Mouse (Mus musculus): ENCODE measurements around the gene Slc9a9. TPM values are rescaled to one million over a fixed set of nuclear protein-coding genes. Genes with fewer than 3 reads are reported as not detected.
A peak's percentile ranks its signal among the peaks of the same experiment; 100 is the strongest.

Slc9a9 gene
- polyA plus RNA-seq, 1 experiment, result 0.69 TPM

DNA sequence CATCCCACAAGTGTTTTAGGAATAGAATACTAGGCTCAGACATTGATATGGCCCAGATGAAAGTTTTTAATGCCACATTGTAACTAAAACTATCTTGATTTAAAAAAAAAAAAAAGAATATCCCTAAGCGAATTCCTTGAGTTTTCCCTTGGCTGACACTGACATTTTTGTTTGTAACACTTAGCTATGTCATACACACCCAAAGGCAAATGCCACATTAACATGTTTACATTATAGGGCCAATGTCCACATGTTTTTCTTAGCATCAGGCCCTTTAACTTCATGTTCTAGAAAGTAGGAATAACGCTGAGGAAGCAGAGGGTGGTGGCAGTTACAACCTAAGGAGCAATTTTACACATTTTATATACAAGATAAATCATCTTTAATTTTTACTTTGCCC is 458.1 kb downstream of the Slc9a9 start:
- TF ChIP-seq GATA1 (IDR thresholded peaks at IDR 0.05; ENCODE audit: borderline replicate concordance, low read length), result no peak
- TF ChIP-seq FLI1 (IDR thresholded peaks at IDR 0.05; ENCODE audit: low read length), result no peak
- H3K36me3 ChIP-seq (replicated peaks; ENCODE audit: low read length), result no peaks in the 10 kb centered on the region
- no peak overlapping the region for H3K4me3 ChIP-seq (replicated peaks)
- no peaks in the 10 kb centered on the region for H3K9me3 ChIP-seq
- no peaks in the 10 kb centered on the region for H3K27me3 ChIP-seq (replicated peaks)
- H3K4me1 ChIP-seq, result peaks cover 22% of the 10 kb centered on the region

DNA sequence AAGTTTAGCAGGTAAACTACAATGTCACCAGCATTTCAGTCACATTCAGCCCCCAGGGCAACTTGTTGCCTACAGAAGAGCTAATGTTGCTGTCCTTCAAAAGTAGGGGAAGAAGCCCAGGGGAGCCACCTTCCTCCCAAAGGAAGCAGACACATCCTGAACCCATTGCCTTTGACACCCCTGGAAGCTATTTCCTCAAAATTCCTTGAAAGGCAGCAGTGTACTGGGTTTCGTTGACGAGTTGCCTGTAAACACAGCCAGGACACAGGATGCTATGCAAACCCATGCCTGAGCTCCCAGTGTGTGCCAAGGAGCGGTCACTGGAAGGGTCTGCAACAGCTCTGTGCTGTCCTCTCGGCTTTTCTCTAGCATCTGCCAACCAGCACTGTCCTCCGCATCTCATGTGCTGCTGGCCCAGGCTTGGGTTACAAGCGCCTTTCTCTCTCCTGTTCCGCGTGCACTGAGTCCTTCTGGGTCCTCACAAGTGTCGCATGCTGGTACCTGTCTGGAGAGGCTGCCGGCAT is 479.6 kb downstream of the Slc9a9 start:
- H3K4me1 ChIP-seq, result peaks cover 20% of the 10 kb centered on the region
- no peaks in the 10 kb centered on the region for H3K36me3 ChIP-seq (replicated peaks; ENCODE audit: low read length)
- no peaks in the 10 kb centered on the region for H3K9me3 ChIP-seq
- H3K27me3 ChIP-seq (replicated peaks), result peaks cover 17% of the 10 kb centered on the region
- H3K4me3 ChIP-seq (replicated peaks), result no peak overlapping the region
- no peak for TF ChIP-seq FLI1 (IDR thresholded peaks at IDR 0.05; ENCODE audit: low read length)

DNA sequence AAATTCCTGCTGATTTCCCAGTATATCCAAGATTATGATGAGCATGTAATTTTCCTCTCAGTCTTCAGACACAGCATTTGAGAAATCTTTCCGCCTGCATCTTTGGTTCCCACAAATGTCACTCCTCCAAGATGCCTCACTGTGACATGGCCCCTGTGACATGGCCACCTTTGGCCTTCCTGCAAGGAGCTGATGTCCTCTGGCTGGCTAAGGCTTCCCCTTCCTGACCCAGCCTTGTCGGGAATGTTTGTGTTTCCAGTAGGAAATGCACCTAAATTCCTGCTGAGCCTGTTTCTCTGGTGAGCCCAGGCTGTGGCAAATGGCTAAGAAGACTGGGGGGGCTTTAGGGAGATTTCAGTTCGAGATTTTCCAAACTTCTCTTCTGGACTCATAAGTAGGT is 480.4 kb downstream of the Slc9a9 start:
- TF ChIP-seq FLI1 (IDR thresholded peaks at IDR 0.05; ENCODE audit: low read length), result no peak
- TF ChIP-seq GATA1 (IDR thresholded peaks at IDR 0.05; ENCODE audit: borderline replicate concordance, low read length), result no peak
- Histone ChIP-seq H3K36me3 (replicated peaks; ENCODE audit: low read length) (no peaks in the 10 kb centered on the region), H3K27me3 (replicated peaks) (peaks cover 17% of the 10 kb centered on the region), H3K4me3 (replicated peaks) (no peak overlapping the region), H3K4me1 (peaks cover 20% of the 10 kb centered on the region), H3K9me3 (no peaks in the 10 kb centered on the region)

DNA sequence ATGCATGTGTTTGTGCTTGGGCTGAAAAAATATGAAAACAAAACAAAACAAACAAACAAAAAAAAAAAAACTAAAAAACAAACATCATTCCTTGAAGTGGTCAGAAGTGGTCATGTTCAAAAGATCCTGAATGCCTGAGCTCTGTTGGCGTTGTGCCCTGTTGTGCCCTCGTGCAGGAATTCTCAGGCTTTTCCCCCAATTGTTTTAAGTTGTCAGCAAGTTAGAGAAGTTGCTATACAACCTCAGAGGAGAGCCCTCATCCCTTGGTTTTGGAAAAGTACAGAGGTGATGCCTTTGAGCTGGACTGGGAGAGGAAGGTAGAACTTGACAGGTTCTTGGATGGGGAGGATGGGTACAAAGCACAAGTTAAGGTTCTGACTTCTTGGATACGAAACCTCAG is 480.9 kb downstream of the Slc9a9 start:
- Histone ChIP-seq H3K9me3 (no peaks in the 10 kb centered on the region), H3K36me3 (replicated peaks; ENCODE audit: low read length) (no peaks in the 10 kb centered on the region), H3K4me3 (replicated peaks) (no peak overlapping the region), H3K4me1 (peaks cover 20% of the 10 kb centered on the region), H3K27me3 (replicated peaks) (peaks cover 17% of the 10 kb centered on the region)
- no peak for TF ChIP-seq FLI1 (IDR thresholded peaks at IDR 0.05; ENCODE audit: low read length)
- TF ChIP-seq GATA1 (IDR thresholded peaks at IDR 0.05; ENCODE audit: borderline replicate concordance, low read length), result no peak

DNA sequence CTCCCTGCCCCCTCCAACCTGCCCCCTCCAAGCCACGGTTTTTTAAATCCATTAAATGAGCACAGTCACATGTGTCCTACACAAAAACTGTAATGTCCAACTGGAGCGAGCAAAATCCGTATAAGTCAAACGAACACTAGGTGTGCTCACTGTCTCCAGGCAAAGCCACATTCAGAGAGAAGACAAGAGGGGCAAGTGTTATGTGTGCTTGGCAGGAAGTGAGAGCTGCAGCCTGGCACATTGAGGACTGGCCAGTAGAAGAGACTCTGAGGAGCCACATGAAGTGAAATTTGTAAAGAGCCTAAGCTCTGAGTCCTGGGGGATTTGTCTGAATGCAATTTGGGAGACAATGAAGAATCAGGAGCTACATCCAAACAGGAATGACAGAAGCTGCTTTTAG is 481.3 kb downstream of the Slc9a9 start:
- Histone ChIP-seq H3K27me3 (replicated peaks) (peaks cover 17% of the 10 kb centered on the region), H3K9me3 (no peaks in the 10 kb centered on the region), H3K4me3 (replicated peaks) (no peak overlapping the region), H3K36me3 (replicated peaks; ENCODE audit: low read length) (no peaks in the 10 kb centered on the region), H3K4me1 (peaks cover 20% of the 10 kb centered on the region)
- TF ChIP-seq GATA1 (IDR thresholded peaks at IDR 0.05; ENCODE audit: borderline replicate concordance, low read length) (no peak), FLI1 (IDR thresholded peaks at IDR 0.05; ENCODE audit: low read length) (no peak)

DNA sequence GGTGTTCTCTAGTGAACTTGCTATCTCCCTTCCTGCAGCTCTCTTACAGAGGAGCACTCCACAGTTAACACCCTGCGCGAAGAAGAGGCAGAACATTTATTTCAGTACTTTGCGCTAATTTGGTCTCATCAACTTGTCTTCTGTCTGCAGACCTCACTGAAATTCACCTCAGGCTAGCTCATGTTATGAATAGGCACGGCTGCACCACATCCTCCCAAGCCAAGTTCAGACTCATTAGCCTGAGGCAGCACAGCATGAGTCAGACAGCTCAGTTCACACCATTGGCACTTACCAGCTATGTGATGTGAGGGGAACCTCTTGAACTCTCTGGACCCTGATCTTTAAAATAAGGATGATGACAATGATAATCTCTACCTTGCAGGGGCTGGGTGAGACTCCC is 482.0 kb downstream of the Slc9a9 start:
- no peak for TF ChIP-seq FLI1 (IDR thresholded peaks at IDR 0.05; ENCODE audit: low read length)
- TF ChIP-seq GATA1 (IDR thresholded peaks at IDR 0.05; ENCODE audit: borderline replicate concordance, low read length), result no peak
- Histone ChIP-seq H3K27me3 (replicated peaks) (peaks cover 17% of the 10 kb centered on the region), H3K4me3 (replicated peaks) (peak overlapping the region; percentile 9), H3K4me1 (peaks cover 20% of the 10 kb centered on the region), H3K9me3 (no peaks in the 10 kb centered on the region), H3K36me3 (replicated peaks; ENCODE audit: low read length) (no peaks in the 10 kb centered on the region)

DNA sequence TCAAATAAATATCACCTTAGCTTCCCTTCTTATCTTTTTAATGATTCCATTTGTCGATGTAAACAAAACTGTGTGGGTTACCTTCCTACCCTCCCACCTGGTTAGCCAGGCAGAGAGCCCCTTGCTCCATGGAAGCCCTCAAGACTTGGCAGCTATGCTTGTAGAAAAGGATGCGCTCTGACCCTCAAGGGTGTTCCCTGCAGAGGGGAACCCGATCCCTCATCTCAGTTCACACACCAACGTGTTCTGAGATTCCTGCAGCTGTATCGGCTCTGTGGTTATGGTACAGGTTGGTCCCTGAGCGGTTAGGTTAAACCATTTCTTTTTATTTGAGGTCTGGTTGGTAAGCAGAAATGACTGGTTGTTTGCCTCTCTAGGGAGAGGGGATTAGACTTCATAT is 484.3 kb downstream of the Slc9a9 start:
- Histone ChIP-seq H3K4me1 (peaks cover 19% of the 10 kb centered on the region), H3K36me3 (replicated peaks; ENCODE audit: low read length) (no peaks in the 10 kb centered on the region), H3K4me3 (replicated peaks) (no peak overlapping the region), H3K9me3 (no peaks in the 10 kb centered on the region), H3K27me3 (replicated peaks) (peaks cover 12% of the 10 kb centered on the region)
- no peak for TF ChIP-seq FLI1 (IDR thresholded peaks at IDR 0.05; ENCODE audit: low read length)
- TF ChIP-seq GATA1 (IDR thresholded peaks at IDR 0.05; ENCODE audit: borderline replicate concordance, low read length), result no peak

DNA sequence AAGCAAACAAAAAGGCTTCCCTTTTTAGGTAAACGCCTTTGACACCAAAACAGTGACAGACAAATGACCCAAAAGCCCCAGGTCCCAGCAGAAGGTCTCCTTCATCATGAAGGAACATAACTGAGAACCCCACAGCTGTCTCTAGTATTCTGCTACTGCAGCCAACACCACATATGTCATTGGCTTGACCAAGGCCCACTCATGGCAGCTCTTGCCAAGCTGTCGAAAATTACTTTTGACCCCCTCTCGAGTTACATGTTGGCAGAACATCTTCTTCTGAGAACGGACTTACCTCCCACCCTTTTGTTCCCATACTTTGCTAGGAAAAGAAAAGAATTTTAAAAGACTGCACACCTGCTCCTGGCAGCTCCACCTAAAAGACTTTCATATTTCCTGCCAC is 488.2 kb downstream of the Slc9a9 start:
- H3K9me3 ChIP-seq, result no peaks in the 10 kb centered on the region
- H3K36me3 ChIP-seq (replicated peaks; ENCODE audit: low read length), result no peaks in the 10 kb centered on the region
- peaks cover 1% of the 10 kb centered on the region for H3K27me3 ChIP-seq (replicated peaks)
- H3K4me3 ChIP-seq (replicated peaks), result no peak overlapping the region
- no peak for TF ChIP-seq FLI1 (IDR thresholded peaks at IDR 0.05; ENCODE audit: low read length)
- TF ChIP-seq GATA1 (IDR thresholded peaks at IDR 0.05; ENCODE audit: borderline replicate concordance, low read length), result no peak
- no peaks in the 10 kb centered on the region for H3K4me1 ChIP-seq

DNA sequence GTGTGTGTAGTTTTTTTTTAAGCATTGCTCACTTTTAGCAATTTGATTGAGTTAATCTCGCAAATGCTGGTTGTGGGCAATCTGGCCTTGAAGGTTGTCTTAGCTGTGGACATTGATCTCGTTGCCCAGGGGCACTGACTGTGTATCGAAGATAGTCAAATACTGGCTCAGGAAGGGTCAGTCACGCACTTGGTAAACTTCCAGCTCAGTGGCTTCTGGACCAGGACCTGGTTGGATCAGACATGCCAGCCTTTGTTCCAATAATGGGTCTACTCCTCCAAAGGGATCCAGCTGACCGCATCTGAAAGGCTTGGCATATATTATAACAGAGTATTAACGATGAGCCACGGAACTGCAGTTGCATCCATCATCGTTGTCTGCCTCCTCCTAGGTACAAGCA is 489.2 kb downstream of the Slc9a9 start:
- H3K4me3 ChIP-seq (replicated peaks), result no peak overlapping the region
- H3K9me3 ChIP-seq, result no peaks in the 10 kb centered on the region
- peaks cover under 1% of the 10 kb centered on the region for H3K27me3 ChIP-seq (replicated peaks)
- H3K4me1 ChIP-seq, result no peaks in the 10 kb centered on the region
- no peaks in the 10 kb centered on the region for H3K36me3 ChIP-seq (replicated peaks; ENCODE audit: low read length)
- TF ChIP-seq GATA1 (IDR thresholded peaks at IDR 0.05; ENCODE audit: borderline replicate concordance, low read length) (no peak), FLI1 (IDR thresholded peaks at IDR 0.05; ENCODE audit: low read length) (no peak)

- TF ChIP-seq FLI1 (IDR thresholded peaks at IDR 0.05; ENCODE audit: low read length), result no peak
- TF ChIP-seq GATA1 (IDR thresholded peaks at IDR 0.05; ENCODE audit: borderline replicate concordance, low read length), result no peak
- H3K36me3 ChIP-seq (replicated peaks; ENCODE audit: low read length), result no peaks in the 10 kb centered on the region
- H3K9me3 ChIP-seq, result no peaks in the 10 kb centered on the region
- no peak overlapping the region for H3K4me3 ChIP-seq (replicated peaks)
- no peaks in the 10 kb centered on the region for H3K4me1 ChIP-seq
- H3K27me3 ChIP-seq (replicated peaks), result no peaks in the 10 kb centered on the region
Observed at GRCm38 (mm10) chr9:95160575-95161300, 491.0 kb downstream of the Slc9a9 start.

Measured in megakaryocyte, embryonic 14.5 days (primary cell).